Mouse (Mus musculus) limb, embryonic 10.5 days (tissue): Measurements from ENCODE around the gene Stil. TPM values are rescaled to one million over a fixed set of nuclear protein-coding genes. Genes with fewer than 3 reads are reported as not detected.

Source experiments
- DNase-seq: peaks from one replicate; pipeline ENCODE4 v3.0.0-alpha.2; 2017; ENCODE audit warnings: low spot score
- H3K27ac ChIP-seq: fragments of 300-500 bp; sonication (generic); 2 replicates; pipeline ENCODE4 v1.5.1; 2016; ENCODE audit warnings: mild to moderate bottlenecking
- H3K27me3 ChIP-seq: fragments of 300-500 bp; sonication (generic); 2 replicates; pipeline ENCODE4 v1.6.1; 2016; ENCODE audit warnings: low read depth, mild to moderate bottlenecking; ENCODE audit not compliant: poor library complexity, severe bottlenecking
- H3K36me3 ChIP-seq: fragments of 300-500 bp; sonication (generic); 2 replicates; pipeline ENCODE4 v1.6.1; 2016; ENCODE audit warnings: mild to moderate bottlenecking, moderate library complexity
- H3K4me1 ChIP-seq: fragments of 300-500 bp; sonication (generic); 2 replicates; pipeline ENCODE4 v1.6.1; 2016
- H3K4me3 ChIP-seq: fragments of 300-500 bp; sonication (generic); 2 replicates; pipeline ENCODE4 v1.5.1; 2016; ENCODE audit warnings: mild to moderate bottlenecking, moderate library complexity
- H3K9me3 ChIP-seq: fragments of 300-500 bp; sonication (generic); replicated peaks from 2 replicates; pipeline ENCODE4 v1.6.1; 2016; ENCODE audit warnings: mild to moderate bottlenecking
- WGBS: fragments of 180-500 bp; shearing (Covaris S2); methylation state at CpG from one replicate; pipeline ENCODE4 v1.1.7; 2016; 5-methylcytosine and 5-hydroxymethylcytosine counted together
- polyA plus RNA-seq: library from polyadenylated mRNA; unstranded; fragments of >200 nt; fragmentation: Nextera tagmentation; extraction: Ambion mirVana; gene quantifications from 2 replicates; pipeline ENCODE4 v1.2.1, GENCODE M21; 2016

Stil gene
- polyA plus RNA-seq, 1 experiment from 2014 or later, result 19.8 TPM

DNA sequence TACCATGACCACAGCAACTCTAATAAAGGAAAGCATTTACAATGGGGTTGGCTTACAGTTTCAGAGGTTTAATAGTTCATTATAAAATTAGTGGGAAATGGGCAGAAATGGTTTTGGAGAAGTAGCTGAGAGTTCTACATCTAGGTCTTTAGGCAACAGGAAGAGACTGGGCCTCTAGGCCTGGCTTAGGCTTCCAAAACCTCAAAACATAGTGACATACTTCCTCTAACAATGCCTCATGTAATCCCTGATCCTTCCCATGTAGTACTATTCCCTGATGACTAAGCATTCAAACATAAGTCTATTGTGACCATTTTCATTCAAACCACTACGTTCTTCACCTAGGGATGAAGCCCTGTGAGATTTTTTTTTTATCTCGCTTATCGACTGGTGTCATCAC, 5.7 kb upstream of the Stil start:
- peaks cover 7% of the 10 kb centered on the region; the same call in 1 of the 2 replicates for H3K27me3 ChIP-seq
- DNase-seq, result no peak
- no peaks in the 10 kb centered on the region for H3K9me3 ChIP-seq
- H3K27ac ChIP-seq, result no peak overlapping the region
- 88% methylated on average over 3 of the region's 3 CpGs for WGBS
- no peak overlapping the region for H3K4me3 ChIP-seq
- H3K36me3 ChIP-seq, result no peaks in the 10 kb centered on the region
- H3K4me1 ChIP-seq, result no peaks in the 10 kb centered on the region

DNA sequence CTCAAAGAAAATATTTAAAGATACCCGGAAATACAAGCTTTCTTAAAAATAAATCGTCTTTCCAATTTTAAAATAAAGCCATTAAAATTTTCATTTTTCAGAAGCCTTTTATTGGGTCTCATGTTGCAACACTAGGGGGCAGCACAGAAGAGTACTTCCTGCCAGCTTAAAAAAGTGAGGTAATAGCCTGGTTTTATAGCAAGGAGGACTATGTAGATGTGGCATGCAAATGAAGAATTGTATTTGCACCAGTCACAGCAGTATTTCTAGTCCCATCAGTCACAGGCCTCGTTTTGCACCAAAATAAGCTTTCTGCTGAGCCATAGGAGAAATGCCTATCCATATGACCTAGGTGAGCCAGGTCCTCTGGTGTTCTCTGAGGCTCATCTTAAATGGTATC, 2.9 kb upstream of the Stil start:
- H3K4me3 ChIP-seq, result no peak overlapping the region
- no peaks in the 10 kb centered on the region for H3K36me3 ChIP-seq
- no peak for DNase-seq
- no peaks in the 10 kb centered on the region for H3K9me3 ChIP-seq
- peaks cover 7% of the 10 kb centered on the region; the same call in 1 of the 2 replicates for H3K27me3 ChIP-seq
- peaks cover 15% of the 10 kb centered on the region for H3K4me1 ChIP-seq
- 57% methylated on average over 3 of the region's 3 CpGs for WGBS
- H3K27ac ChIP-seq, result no peak overlapping the region

DNA sequence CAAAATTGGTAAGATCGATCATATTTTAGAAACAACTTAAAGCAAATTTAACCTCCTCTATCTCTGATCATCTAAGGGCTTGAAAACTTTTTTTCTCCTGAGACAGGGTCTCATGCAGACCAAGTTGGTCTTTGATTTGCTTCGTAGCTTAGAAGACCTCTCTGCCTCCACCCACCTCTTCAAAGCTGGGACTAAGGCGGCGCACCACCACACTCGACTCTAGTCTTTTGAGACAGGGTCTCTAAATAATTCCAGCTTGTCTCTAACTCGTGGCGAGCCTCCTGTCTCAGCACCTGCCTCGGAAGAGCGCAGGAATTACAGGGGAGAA, 550 bp upstream of the Stil start:
- H3K27me3 ChIP-seq, result no peaks in the 10 kb centered on the region
- H3K36me3 ChIP-seq, result peaks cover 17% of the 10 kb centered on the region
- 13% methylated on average over 9 of the region's 9 CpGs for WGBS

DNA sequence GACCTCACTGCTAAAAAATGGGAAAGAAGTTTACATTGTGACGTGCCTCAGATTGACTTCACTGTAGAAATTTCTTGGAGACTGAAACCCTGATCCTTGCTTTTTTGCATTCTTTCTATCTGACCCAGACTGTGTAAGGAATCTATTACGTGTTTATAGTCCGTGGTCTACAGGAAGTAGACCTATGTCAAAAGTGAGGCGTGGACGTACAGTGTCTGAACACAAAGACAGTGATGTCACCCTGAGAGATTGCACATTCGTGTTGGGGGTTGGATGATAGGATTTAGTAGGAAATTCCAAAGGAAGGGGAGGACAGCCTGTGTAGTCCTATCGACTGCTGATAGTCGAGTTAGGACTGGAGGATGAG, 453 bp downstream of the Stil start:
- peaks cover 15% of the 10 kb centered on the region for H3K4me1 ChIP-seq
- H3K27me3 ChIP-seq, result no peaks in the 10 kb centered on the region
- peak overlapping the region; percentile 91 for H3K27ac ChIP-seq
- peaks cover 26% of the 10 kb centered on the region for H3K36me3 ChIP-seq
- 2% methylated on average over 8 of the region's 8 CpGs for WGBS
- no peak for DNase-seq
- H3K9me3 ChIP-seq, result no peaks in the 10 kb centered on the region
- peak overlapping the region; percentile 71 for H3K4me3 ChIP-seq

More for the DNA sequence above, 550 bp upstream of the Stil start:
- H3K9me3 ChIP-seq, result no peaks in the 10 kb centered on the region
- peak overlapping the region; percentile 91 for H3K27ac ChIP-seq
- peak overlapping the region; percentile 71 for H3K4me3 ChIP-seq
- H3K4me1 ChIP-seq, result peaks cover 15% of the 10 kb centered on the region
- no peak for DNase-seq

DNA sequence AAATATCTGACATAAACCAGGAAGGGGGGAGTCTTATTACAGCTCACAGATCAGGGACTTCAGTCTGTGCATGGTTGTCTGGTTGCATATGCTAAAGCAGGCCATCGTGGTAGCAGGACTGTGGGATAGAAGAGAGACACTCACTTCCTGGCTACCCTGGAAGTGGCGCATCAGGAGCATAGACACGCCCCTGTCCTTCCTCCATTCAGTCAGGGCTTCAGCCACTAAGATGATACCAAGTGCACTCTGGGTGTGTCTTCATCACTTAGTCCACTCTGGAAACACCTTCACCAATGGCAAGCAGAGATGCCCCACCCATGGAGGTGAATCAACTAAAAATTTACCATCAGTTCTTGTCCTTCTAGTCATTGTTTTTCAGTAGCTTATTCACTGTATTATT, 14.3 kb downstream of the Stil start:
- Histone ChIP-seq H3K27ac (no peak overlapping the region), H3K27me3 (no peaks in the 10 kb centered on the region), H3K36me3 (peaks cover 99% of the 10 kb centered on the region)

DNA sequence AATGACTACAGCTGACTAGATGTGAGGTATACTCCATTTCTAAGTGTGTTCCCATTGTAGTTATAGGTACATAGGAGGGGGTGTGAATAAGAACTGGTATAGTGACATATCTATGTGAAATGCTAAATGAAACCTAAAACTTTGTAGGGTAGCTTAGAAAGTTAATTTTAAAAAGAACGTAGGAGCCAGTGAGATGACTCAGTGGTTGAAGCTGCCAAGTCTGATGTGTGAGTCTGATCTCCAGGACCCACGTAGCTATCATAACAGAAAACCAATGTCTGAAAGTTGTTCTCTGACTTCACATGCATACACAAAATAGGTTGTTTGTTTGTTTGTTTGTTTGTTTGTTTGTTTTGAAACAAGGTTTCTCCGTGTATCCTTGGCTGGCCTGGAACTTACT, 20.0 kb downstream of the Stil start:
- H3K36me3 ChIP-seq, result peaks cover 97% of the 10 kb centered on the region
- H3K27ac ChIP-seq, result no peak overlapping the region
- no peak for DNase-seq
- no peak overlapping the region for H3K4me3 ChIP-seq
- H3K4me1 ChIP-seq, result no peaks in the 10 kb centered on the region
- 93% methylated on average over 3 of the region's 3 CpGs for WGBS
- no peaks in the 10 kb centered on the region for H3K27me3 ChIP-seq
- H3K9me3 ChIP-seq, result no peaks in the 10 kb centered on the region

More for the DNA sequence above, 14.3 kb downstream of the Stil start:
- Histone ChIP-seq H3K4me1 (no peaks in the 10 kb centered on the region), H3K9me3 (no peaks in the 10 kb centered on the region), H3K4me3 (no peak overlapping the region)
- 90% methylated on average over 3 of the region's 3 CpGs for WGBS
- no peak for DNase-seq

DNA sequence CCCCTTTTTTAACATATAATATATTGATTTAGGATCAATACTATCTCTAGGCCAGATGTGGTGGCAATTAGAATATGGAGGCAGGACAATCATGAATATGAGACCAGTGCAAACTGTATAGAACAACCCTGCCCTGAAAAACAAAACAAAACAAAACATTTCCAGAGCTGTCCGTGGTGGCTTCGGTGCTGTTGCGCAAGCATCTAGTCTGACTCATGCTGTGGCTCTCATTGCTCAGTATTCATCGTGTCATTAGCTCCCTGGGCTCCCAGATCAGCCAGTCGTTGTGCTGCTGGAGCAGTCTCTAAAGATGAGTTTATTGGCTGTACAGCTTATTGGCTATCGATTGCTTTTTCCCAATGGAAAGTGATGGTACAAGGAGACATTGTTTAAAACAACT, 35.1 kb downstream of the Stil start:
- Histone ChIP-seq H3K4me1 (no peaks in the 10 kb centered on the region), H3K27ac (no peak overlapping the region), H3K36me3 (peaks cover 85% of the 10 kb centered on the region), H3K27me3 (no peaks in the 10 kb centered on the region), H3K9me3 (no peaks in the 10 kb centered on the region), H3K4me3 (no peak overlapping the region)
- 88% methylated on average over 6 of the region's 6 CpGs for WGBS
- DNase-seq, result no peak

DNA sequence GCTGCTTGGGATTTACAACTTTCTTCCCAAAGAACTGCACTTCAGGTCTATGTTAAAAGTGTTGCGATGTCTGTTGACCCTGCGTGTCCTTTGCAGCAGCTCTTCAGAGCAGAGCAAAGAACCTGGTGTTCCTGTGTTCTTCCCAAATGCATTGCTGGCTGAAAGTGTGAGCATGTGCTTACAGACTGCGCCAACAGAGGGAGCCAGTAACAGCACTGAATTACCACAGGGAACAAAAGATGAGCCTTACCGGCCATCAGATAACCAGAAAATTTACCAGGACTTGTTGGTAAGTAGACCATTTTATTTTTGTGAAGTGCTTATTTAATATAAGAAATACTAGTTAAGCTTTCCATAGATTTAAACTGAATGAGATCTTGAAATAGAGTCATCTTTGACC, 38.3 kb downstream of the Stil start:
- Histone ChIP-seq H3K27ac (no peak overlapping the region), H3K4me3 (no peak overlapping the region), H3K9me3 (no peaks in the 10 kb centered on the region), H3K36me3 (peaks cover 85% of the 10 kb centered on the region), H3K27me3 (no peaks in the 10 kb centered on the region), H3K4me1 (no peaks in the 10 kb centered on the region)
- WGBS, result 43% methylated on average over 4 of the region's 4 CpGs
- no peak for DNase-seq

DNA sequence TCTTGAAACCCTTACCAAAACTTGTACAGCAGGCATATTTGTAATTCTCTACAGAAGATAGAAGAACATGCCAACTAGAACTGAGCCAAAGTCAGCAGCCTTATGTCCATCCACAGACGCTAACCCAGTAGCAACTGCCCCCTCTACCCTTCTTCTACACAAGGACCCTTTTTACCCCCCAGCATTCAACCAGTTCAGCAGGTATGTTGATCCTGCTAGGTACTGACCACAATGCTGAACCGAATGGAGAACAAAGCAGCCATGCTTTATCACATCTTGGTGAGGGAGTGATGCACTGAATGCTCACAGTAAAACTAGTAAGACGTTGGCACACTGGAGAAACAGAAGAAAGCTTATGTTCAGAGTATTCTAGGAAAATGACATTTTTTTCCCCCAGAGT, 45.7 kb downstream of the Stil start:
- H3K27me3 ChIP-seq, result peaks cover 28% of the 10 kb centered on the region
- no peak overlapping the region for H3K4me3 ChIP-seq
- peak; percentile 19 for DNase-seq
- no peak overlapping the region for H3K27ac ChIP-seq
- H3K9me3 ChIP-seq, result no peaks in the 10 kb centered on the region
- 81% methylated on average over 3 of the region's 3 CpGs for whole genome bisulfite sequencing
- peaks cover 38% of the 10 kb centered on the region for H3K36me3 ChIP-seq
- 0 out of 2 replicates have a peak, but pooled peaks cover 2% of the 10 kb centered on the region for H3K4me1 ChIP-seq

DNA sequence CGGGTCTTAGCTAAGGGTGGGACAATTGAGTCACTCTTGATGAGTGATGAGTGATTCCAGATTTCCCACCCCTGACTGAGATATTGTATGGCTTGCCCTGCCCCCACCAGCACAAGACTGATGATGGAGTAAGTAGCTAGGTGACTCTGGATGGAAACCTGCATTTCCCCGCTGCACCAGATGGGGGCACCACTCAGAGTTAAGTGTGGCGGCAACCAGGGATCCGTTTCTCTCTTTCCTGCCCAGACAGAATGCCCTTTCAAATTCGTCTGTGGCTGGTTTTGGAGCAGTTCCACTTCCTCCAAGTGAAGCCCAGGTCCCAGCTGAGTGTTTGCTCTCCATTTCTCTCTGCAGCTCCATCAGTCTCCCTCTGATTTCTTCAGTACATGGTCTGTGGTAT, 47.8 kb downstream of the Stil start:
- Histone ChIP-seq H3K27me3 (peaks cover 49% of the 10 kb centered on the region), H3K27ac (no peak overlapping the region), H3K4me3 (no peak overlapping the region), H3K4me1 (peaks cover 10% of the 10 kb centered on the region), H3K9me3 (no peaks in the 10 kb centered on the region), H3K36me3 (peaks cover 17% of the 10 kb centered on the region)
- 9% methylated on average over 5 of the region's 5 CpGs for WGBS
- peak; percentile 60 for DNase-seq

DNA sequence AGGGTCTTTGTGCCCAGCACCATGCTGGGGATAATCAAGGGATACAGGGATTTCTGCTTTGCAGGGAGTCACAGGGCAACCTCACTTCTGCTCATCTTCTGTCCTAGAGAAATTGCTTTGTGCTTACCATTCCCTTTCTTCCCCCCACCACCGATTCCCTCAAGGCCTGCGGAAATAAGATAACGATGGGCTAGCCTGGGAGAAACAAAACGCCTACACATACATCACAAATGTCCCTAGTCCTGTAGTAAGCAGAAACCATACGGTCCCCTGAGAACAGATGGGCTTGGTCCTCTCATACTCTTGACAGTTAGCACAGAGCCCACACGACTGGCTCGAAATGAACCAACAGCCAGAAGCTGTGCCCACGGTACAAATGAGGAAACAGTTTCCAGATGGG, 48.2 kb downstream of the Stil start:
- Histone ChIP-seq H3K9me3 (no peaks in the 10 kb centered on the region), H3K27ac (no peak overlapping the region), H3K36me3 (peaks cover 12% of the 10 kb centered on the region), H3K27me3 (peaks cover 53% of the 10 kb centered on the region), H3K4me3 (no peak overlapping the region), H3K4me1 (peaks cover 14% of the 10 kb centered on the region)
- 71% methylated on average over 8 of the region's 8 CpGs for WGBS
- DNase-seq, result no peak

DNA sequence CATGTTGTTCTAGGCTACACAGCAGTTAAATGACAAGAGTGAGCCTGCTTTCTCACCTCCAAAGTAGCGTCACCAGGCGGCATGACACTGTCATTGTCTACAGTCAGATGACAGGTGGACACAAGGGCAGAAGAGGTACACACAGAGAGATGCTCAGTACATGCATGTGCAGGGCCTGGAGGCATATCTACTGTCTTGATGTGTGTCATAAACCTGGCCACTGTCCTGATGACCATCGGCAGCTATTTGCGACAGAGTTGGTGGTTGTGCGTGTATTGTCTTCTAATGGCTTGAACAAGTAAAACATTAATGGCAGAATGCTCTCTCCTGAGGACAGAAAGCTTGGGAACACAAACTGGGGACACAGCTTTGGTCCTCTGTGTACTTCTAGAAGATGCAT, 51.3 kb downstream of the Stil start:
- WGBS, result 78% methylated on average over 5 of the region's 5 CpGs

DNA sequence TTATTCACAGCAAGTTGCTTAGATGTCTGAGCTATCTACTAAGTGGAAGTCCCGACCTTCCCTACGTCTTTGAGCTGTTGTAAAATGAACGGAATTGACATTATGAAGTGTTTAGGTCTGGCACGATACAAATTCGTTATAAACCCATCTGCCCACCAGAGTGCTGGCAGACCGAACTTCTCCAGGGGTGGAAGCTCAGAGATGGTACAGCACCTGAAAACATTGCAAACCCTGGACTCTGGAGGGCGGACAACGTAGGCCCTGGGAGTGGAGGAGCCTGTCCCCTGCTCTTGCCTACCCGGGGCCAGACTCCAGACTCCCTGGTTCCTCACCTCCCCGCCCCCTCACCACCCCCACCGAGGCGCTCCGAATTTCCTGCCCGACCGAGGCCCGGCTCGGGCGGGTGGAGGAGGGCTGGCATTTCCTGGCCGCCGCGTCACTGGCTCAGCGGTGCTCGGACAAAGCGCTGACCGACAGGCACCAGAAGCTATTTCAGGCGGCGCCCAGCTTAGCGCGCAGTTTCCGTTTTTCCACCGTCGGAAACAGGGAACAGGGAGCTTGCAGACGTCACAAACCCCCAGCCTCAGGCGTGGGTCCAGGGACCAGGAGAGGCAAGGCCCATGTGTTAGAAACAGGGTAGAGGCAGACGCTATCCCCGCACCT, 52.5 kb downstream of the Stil start:
- peak overlapping the region; percentile 50 for H3K4me3 ChIP-seq
- H3K9me3 ChIP-seq, result no peaks in the 10 kb centered on the region
- peaks cover 27% of the 10 kb centered on the region for H3K4me1 ChIP-seq
- DNase-seq, result peak; percentile 82
- WGBS, result under 1% methylated on average over 36 of the region's 36 CpGs
- H3K27ac ChIP-seq, result peak overlapping the region; percentile 77
- no peaks in the 10 kb centered on the region for H3K36me3 ChIP-seq
- H3K27me3 ChIP-seq, result peaks cover 96% of the 10 kb centered on the region

More for the DNA sequence above, 51.3 kb downstream of the Stil start:
- Histone ChIP-seq H3K27ac (no peak overlapping the region), H3K36me3 (no peaks in the 10 kb centered on the region), H3K27me3 (peaks cover 84% of the 10 kb centered on the region), H3K4me3 (no peak overlapping the region), H3K4me1 (peaks cover 16% of the 10 kb centered on the region), H3K9me3 (no peaks in the 10 kb centered on the region)
- no peak for DNase-seq

DNA sequence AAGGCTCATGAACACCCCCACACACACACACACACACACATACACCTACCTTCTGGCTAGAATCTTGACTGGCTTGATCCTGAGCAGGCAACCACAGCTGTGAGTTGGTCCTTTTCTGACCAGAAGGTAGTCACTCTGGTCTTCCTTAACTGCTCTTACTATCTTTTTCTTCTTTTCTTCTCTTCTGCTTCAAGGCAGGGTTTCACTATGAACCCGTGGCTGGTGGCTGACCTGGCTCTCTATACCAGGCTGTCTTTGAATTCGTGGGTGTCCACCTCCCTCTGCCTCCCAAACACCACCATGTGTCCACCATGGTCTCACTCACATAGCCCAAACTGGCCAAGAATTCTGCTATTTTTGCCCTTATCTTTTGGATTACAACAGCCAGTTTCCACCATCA, 55.1 kb downstream of the Stil start:
- Histone ChIP-seq H3K27me3 (peaks cover 100% of the 10 kb centered on the region), H3K4me1 (peaks cover 32% of the 10 kb centered on the region), H3K9me3 (no peaks in the 10 kb centered on the region), H3K4me3 (no peak overlapping the region), H3K27ac (no peak overlapping the region), H3K36me3 (no peaks in the 10 kb centered on the region)
- no peak for DNase-seq
- 7% methylated on average over 2 of the region's 2 CpGs for WGBS
